Mouse (Mus musculus) heart, adult 2 months (tissue): ENCODE results near the gene Angptl6.
A peak's percentile ranks its signal among the peaks of the same experiment; 100 is the strongest.

Experiments used
- CTCF ChIP-seq: fragments of 200-600 bp; IDR thresholded peaks from 2 replicates; pipeline ENCODE4 v1.8.1; 2022; ENCODE audit warnings: antibody characterized with exemption, mild to moderate bottlenecking, moderate library complexity
- POLR2A ChIP-seq: fragments of 200-500 bp; IDR thresholded peaks from 2 replicates; pipeline ENCODE4 v1.6.1; 2011; ENCODE audit warnings: mild to moderate bottlenecking, low read depth, low read length, control low read depth; ENCODE audit not compliant: insufficient read depth

DNA sequence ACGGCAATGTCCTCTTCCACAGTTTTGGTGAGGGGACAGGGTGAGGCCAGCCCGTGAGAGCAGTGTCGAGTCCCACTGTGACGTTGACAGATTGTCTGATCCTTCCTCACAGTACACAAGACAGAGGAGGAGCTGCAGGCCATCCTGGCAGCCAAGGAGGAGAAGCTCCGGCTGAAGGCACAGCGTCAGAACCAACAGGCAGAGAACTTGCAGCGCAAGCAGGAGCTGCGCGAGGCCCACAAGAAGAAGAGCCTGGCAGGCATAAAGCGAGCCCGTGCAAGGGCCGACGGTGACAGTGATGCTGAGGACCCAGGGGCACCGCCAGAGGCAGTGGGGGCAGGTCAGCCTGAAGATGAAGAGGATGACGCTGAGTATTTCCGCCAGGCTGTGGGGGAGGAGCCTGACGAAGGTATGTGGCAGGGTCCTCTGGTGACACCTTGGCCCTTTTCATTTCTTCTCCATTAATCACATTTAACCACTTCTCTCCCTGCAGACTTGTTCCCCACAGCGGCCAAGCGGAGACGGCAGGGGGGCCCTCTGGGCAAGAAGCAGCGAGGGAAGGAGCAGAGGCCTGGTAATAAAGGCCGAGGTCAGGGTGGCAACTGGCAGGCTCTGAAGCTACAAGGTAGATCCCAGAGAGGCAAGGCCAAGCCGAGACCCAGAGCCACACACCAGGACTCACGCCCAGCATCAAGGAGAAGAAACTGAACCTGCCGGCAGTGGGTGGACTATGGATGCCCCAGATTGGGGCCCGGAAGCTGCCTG, 12.0 kb upstream of the Angptl6 start:
- TF ChIP-seq CTCF (no peak), POLR2A (0 out of 2 replicates have a peak, but pooled peaks have one; percentile 2)
